8 mouse cellular contexts compared by ENCODE assay signal in genomic region chr15:100443126-100443922, GRCm38 (mm10). TPM values are rescaled to one million over a fixed set of nuclear protein-coding genes. Genes with fewer than 3 reads are reported as not detected.
DNase-seq lines count a peak whose midpoint lies in the region; ATAC-seq lines count a peak whose summit lies in the region.

No protein-coding gene starts in this region.

- peak overlapping the region; percentile 46 for H3K4me3 ChIP-seq in hindbrain, embryonic 16.5 days (ENCODE audit: low read length)

- H3K27me3 ChIP-seq in hindbrain, embryonic 16.5 days (replicated peaks; ENCODE audit: control insufficient read depth, insufficient read depth, low read length) = no peaks in the 10 kb centered on the region

- no peaks in the 10 kb centered on the region for H3K9me3 ChIP-seq in hindbrain, embryonic 16.5 days (ENCODE audit: control insufficient read depth, low read length)

- peak; percentile 99 for ATAC-seq in hindbrain, embryonic 16.5 days

- peak overlapping the region; percentile 91 for H3K27ac ChIP-seq in hindbrain, embryonic 16.5 days (ENCODE audit: low read depth, low read length)

- peak overlapping the region; percentile 66 for H3K9ac ChIP-seq in hindbrain, embryonic 16.5 days (ENCODE audit: low read depth, low read length)

- peak overlapping the region; percentile 83 for H3K4me2 ChIP-seq in hindbrain, embryonic 16.5 days (ENCODE audit: low read length)

- no peaks in the 10 kb centered on the region for H3K36me3 ChIP-seq in hindbrain, embryonic 16.5 days (ENCODE audit: control insufficient read depth, insufficient read depth, low read length)

- 5% methylated on average over 27 of the region's 31 CpGs for WGBS in hindbrain, embryonic 16.5 days

- H3K4me1 ChIP-seq in hindbrain, embryonic 16.5 days (ENCODE audit: control insufficient read depth, insufficient read depth, low read depth, low read length) = peaks cover 8% of the 10 kb centered on the region

- DNase-seq in T-cell, adult 2 months (ENCODE audit: low spot score) = peak; percentile 90
- peak; percentile 58 to 74 for DNase-seq in cerebellum, postnatal 4 days (ENCODE audit: low spot score in 2 of 2)
- peak; percentile 83 for DNase-seq in gastrocnemius, adult 18-20 months (ENCODE audit: low spot score)
- peak; percentile 80 for DNase-seq in left cerebral cortex, adult 11 months (ENCODE audit: low spot score)
- peak; percentile 94 for DNase-seq in lung, postnatal 36 days
- peak; percentile 92 for DNase-seq in right cerebral cortex, adult 18-20 months
- DNase-seq in urinary bladder, adult 2 months (ENCODE audit: low spot score) = peak; percentile 54

RNA-seq across cellular contexts. Expression of gene Slc11a2, which starts 18.5 kb away (rescaled TPM):
- 10 to 100 TPM; 34.5 to 40.0 TPM for total RNA-seq in gastrocnemius, adult 18-20 months (2021)
- polyA plus RNA-seq in hindbrain, embryonic 16.5 days (2015; fragmentation: Nextera tagmentation; extraction: Ambion mirVana) = 24.9 and 30.8 TPM in 2 replicates
- polyA plus RNA-seq in urinary bladder, adult 2 months (2012; rRNA removed) = 19.3 and 21.5 TPM in 2 replicates

RNA-seq across cellular contexts. Expression of gene Gm5475, which starts 21.4 kb away (rescaled TPM):
- total RNA-seq in gastrocnemius, adult 18-20 months (2021) = under 1 TPM in 1 of 2 experiments, not detected in 1; 0.09 TPM
- polyA plus RNA-seq in hindbrain, embryonic 16.5 days (2015; fragmentation: Nextera tagmentation; extraction: Ambion mirVana) = 0.11 and 0.16 TPM in 2 replicates
- not detected in 2 replicates for polyA plus RNA-seq in urinary bladder, adult 2 months (2012; rRNA removed)

RNA-seq across cellular contexts. Expression of gene Letmd1, which starts 25.5 kb away (rescaled TPM):
- 1 to 10 TPM; 6.7 to 7.5 TPM for total RNA-seq in gastrocnemius, adult 18-20 months (2021)
- 59.3 and 62.0 TPM in 2 replicates for polyA plus RNA-seq in hindbrain, embryonic 16.5 days (2015; fragmentation: Nextera tagmentation; extraction: Ambion mirVana)
- 46.8 and 50.4 TPM in 2 replicates for polyA plus RNA-seq in urinary bladder, adult 2 months (2012; rRNA removed)

RNA-seq across cellular contexts. Expression of gene Csrnp2, which starts 52.0 kb away (rescaled TPM):
- total RNA-seq in gastrocnemius, adult 18-20 months (2021) = 1 to 10 TPM; 3.2 to 3.7 TPM
- polyA plus RNA-seq in hindbrain, embryonic 16.5 days (2015; fragmentation: Nextera tagmentation; extraction: Ambion mirVana) = 36.3 and 43.4 TPM in 2 replicates
- 3.2 and 3.8 TPM in 2 replicates for polyA plus RNA-seq in urinary bladder, adult 2 months (2012; rRNA removed)

Comparison
In these comparisons a context has a peak if more than half of its experiments do, and no peak if none do; other contexts are left out.
1. Peak in every context shown above with its lines: DNase-seq, ATAC-seq, H3K4me3 ChIP-seq and H3K27ac ChIP-seq.